Mouse (Mus musculus): ENCODE results near the gene Akap1.
"Not testable (repeated sequence)": the region's sequence is repeated elsewhere in the genome, so short reads cannot be mapped to it uniquely, and the experiment has no call there.

- TF ChIP-seq CTCF (IDR thresholded peaks at IDR 0.05); POLR2A (IDR thresholded peaks at IDR 0.05; ENCODE audit: insufficient read depth, low read depth, low read length); EP300 (IDR thresholded peaks at IDR 0.05; ENCODE audit: insufficient read depth, low read depth, low read length): not testable (repeated sequence)
These were observed 31.4 kb upstream of the Akap1 start for GRCm38 (mm10) chr11:88895800-88896232.

Data from heart, adult 2 months (tissue).